Mouse (Mus musculus): ENCODE data around the gene Thsd4. TPM values are rescaled to one million over a fixed set of nuclear protein-coding genes. Genes with fewer than 3 reads are reported as not detected.

The Thsd4 gene
- polyA plus RNA-seq, 1 experiment from 2014 or later: 9.4 TPM

Other genes starting within 250 kb of the Thsd4 start
- 62.4 and 67.4 TPM in 2 replicates for gene Lrrc49, start 166.1 kb upstream of the Thsd4 start, polyA plus RNA-seq (2016; fragmentation: Nextera tagmentation; extraction: Ambion mirVana)
- 2.2 and 3.0 TPM in 2 replicates for gene Larp6, start 190.9 kb upstream of the Thsd4 start, polyA plus RNA-seq (2016; fragmentation: Nextera tagmentation; extraction: Ambion mirVana)

All from forebrain, embryonic 12.5 days (tissue).